Mouse (Mus musculus): ENCODE results near the gene Cep170b. TPM values are rescaled to one million over a fixed set of nuclear protein-coding genes. Genes with fewer than 3 reads are reported as not detected.

Cep170b gene
- 17.8 and 18.8 TPM in 2 replicates for polyA plus RNA-seq (2016; fragmentation: Nextera tagmentation; extraction: Ambion mirVana)

GRCm38 (mm10) chr12:112720216-112720615, at the start of gene Cep170b:
Gene Cep170b (plus strand): TSS chr12:112720455.
- Histone ChIP-seq H3K4me3 (replicated peaks) (peak within 1 kb of the TSS; percentile 94), H3K4me1 (replicated peaks) (peaks cover 40% of the 10 kb centered on the region), H3K27ac (peak within 1 kb of the TSS; percentile 77), H3K36me3 (peaks cover 2% of the 10 kb centered on the region), H3K27me3 (peaks cover 34% of the 10 kb centered on the region), H3K4me2 (peak within 1 kb of the TSS; percentile 94), H3K9ac (replicated peaks) (peak within 1 kb of the TSS; percentile 91; the same call in 1 of the 2 replicates), H3K9me3 (no peaks in the 10 kb centered on the region)
- ATAC-seq (ENCODE audit: insufficient number of reproducible peaks, insufficient read depth, low FRiP score, low TSS enrichment, low read depth): no peak
- WGBS: 70% methylated on average over 6 of the region's 6 CpGs

- Histone ChIP-seq H3K9me3 (no peaks in the 10 kb centered on the region), H3K27me3 (no peaks in the 10 kb centered on the region), H3K4me3 (replicated peaks) (0 out of 2 replicates have a peak overlapping the region, but pooled peaks have one; percentile 6), H3K27ac (peak overlapping the region; percentile 45), H3K4me2 (peak overlapping the region; percentile 19), H3K9ac (replicated peaks) (peak overlapping the region; percentile 44), H3K4me1 (replicated peaks) (peaks cover 46% of the 10 kb centered on the region), H3K36me3 (peaks cover 61% of the 10 kb centered on the region)
- no peak for ATAC-seq (ENCODE audit: insufficient number of reproducible peaks, insufficient read depth, low FRiP score, low TSS enrichment, low read depth)
- 47% methylated on average over 9 of the region's 9 CpGs for WGBS
Observed at GRCm38 (mm10) chr12:112670718-112671393, 49.4 kb upstream of the Cep170b start.

- ATAC-seq (ENCODE audit: insufficient number of reproducible peaks, insufficient read depth, low FRiP score, low TSS enrichment, low read depth): no peak
- peaks cover 51% of the 10 kb centered on the region for H3K36me3 ChIP-seq
- 87% methylated on average over 7 of the region's 7 CpGs for WGBS
- peak overlapping the region; percentile 44; the same call in 1 of the 2 replicates for H3K9ac ChIP-seq (replicated peaks)
- H3K27ac ChIP-seq: peak overlapping the region; percentile 45; the same call in 1 of the 2 replicates
- H3K4me2 ChIP-seq: peak overlapping the region; percentile 97
- H3K4me1 ChIP-seq (replicated peaks): peaks cover 41% of the 10 kb centered on the region
- no peaks in the 10 kb centered on the region for H3K27me3 ChIP-seq
- peak overlapping the region; percentile 98; the same call in 1 of the 2 replicates for H3K4me3 ChIP-seq (replicated peaks)
- H3K9me3 ChIP-seq: no peaks in the 10 kb centered on the region
Observed at GRCm38 (mm10) chr12:112671891-112672290, 48.4 kb upstream of the Cep170b start.

- ATAC-seq (ENCODE audit: insufficient number of reproducible peaks, insufficient read depth, low FRiP score, low TSS enrichment, low read depth): no peak
- Histone ChIP-seq H3K9me3 (no peaks in the 10 kb centered on the region), H3K27me3 (peaks cover 10% of the 10 kb centered on the region), H3K36me3 (peaks cover 40% of the 10 kb centered on the region), H3K4me3 (replicated peaks) (peak overlapping the region; percentile 98), H3K9ac (replicated peaks) (peak overlapping the region; percentile 98), H3K4me1 (replicated peaks) (peaks cover 44% of the 10 kb centered on the region), H3K4me2 (peak overlapping the region; percentile 97), H3K27ac (peak overlapping the region; percentile 95)
- 11% methylated on average over 21 of the region's 21 CpGs for WGBS
Observed at GRCm38 (mm10) chr12:112672744-112673575, 47.3 kb upstream of the Cep170b start.

GRCm38 (mm10) chr12:112673576-112674091, 46.6 kb upstream of the Cep170b start:
- no peak for ATAC-seq (ENCODE audit: insufficient number of reproducible peaks, insufficient read depth, low FRiP score, low TSS enrichment, low read depth)
- Histone ChIP-seq H3K9me3 (no peaks in the 10 kb centered on the region), H3K27me3 (peaks cover 17% of the 10 kb centered on the region), H3K27ac (peak overlapping the region; percentile 95), H3K4me1 (replicated peaks) (peaks cover 46% of the 10 kb centered on the region), H3K36me3 (peaks cover 33% of the 10 kb centered on the region), H3K4me2 (peak overlapping the region; percentile 97), H3K9ac (replicated peaks) (peak overlapping the region; percentile 98), H3K4me3 (replicated peaks) (peak overlapping the region; percentile 98)
- under 1% methylated on average over 42 of the region's 68 CpGs for WGBS

GRCm38 (mm10) chr12:112674132-112675011, 45.9 kb upstream of the Cep170b start, which contains the start of gene Akt1:
Gene Akt1 (minus strand): TSS chr12:112674884.
- peaks cover 26% of the 10 kb centered on the region for H3K36me3 ChIP-seq
- WGBS: under 1% methylated on average over 65 of the region's 70 CpGs
- peak within 1 kb of the TSS; percentile 95 for H3K27ac ChIP-seq
- H3K9me3 ChIP-seq: no peaks in the 10 kb centered on the region
- peaks cover 49% of the 10 kb centered on the region for H3K4me1 ChIP-seq (replicated peaks)
- ATAC-seq (ENCODE audit: insufficient number of reproducible peaks, insufficient read depth, low FRiP score, low TSS enrichment, low read depth): peak; percentile 8; the same call in 1 of the 2 replicates
- H3K4me3 ChIP-seq (replicated peaks): peak within 1 kb of the TSS; percentile 98
- H3K4me2 ChIP-seq: peak within 1 kb of the TSS; percentile 97
- H3K9ac ChIP-seq (replicated peaks): peak within 1 kb of the TSS; percentile 98
- peaks cover 24% of the 10 kb centered on the region for H3K27me3 ChIP-seq

GRCm38 (mm10) chr12:112675245-112676035, 44.8 kb upstream of the Cep170b start:
- Histone ChIP-seq H3K27ac (peak overlapping the region; percentile 95), H3K9me3 (no peaks in the 10 kb centered on the region), H3K4me1 (replicated peaks) (peaks cover 56% of the 10 kb centered on the region), H3K4me2 (peak overlapping the region; percentile 97), H3K36me3 (peaks cover 15% of the 10 kb centered on the region), H3K9ac (replicated peaks) (peak overlapping the region; percentile 98), H3K27me3 (peaks cover 35% of the 10 kb centered on the region), H3K4me3 (replicated peaks) (peak overlapping the region; percentile 98)
- ATAC-seq (ENCODE audit: insufficient number of reproducible peaks, insufficient read depth, low FRiP score, low TSS enrichment, low read depth): peak; percentile 15; the same call in 1 of the 2 replicates
- WGBS: 14% methylated on average over 18 of the region's 18 CpGs

GRCm38 (mm10) chr12:112677076-112677475, 43.2 kb upstream of the Cep170b start:
- Histone ChIP-seq H3K4me1 (replicated peaks) (peaks cover 40% of the 10 kb centered on the region), H3K9ac (replicated peaks) (no peak overlapping the region), H3K4me2 (no peak overlapping the region), H3K9me3 (no peaks in the 10 kb centered on the region), H3K4me3 (replicated peaks) (no peak overlapping the region), H3K36me3 (no peaks in the 10 kb centered on the region), H3K27ac (no peak overlapping the region), H3K27me3 (peaks cover 51% of the 10 kb centered on the region)
- no peak for ATAC-seq (ENCODE audit: insufficient number of reproducible peaks, insufficient read depth, low FRiP score, low TSS enrichment, low read depth)
- 62% methylated on average over 5 of the region's 5 CpGs for WGBS

- H3K9ac ChIP-seq (replicated peaks): peak overlapping the region; percentile 69
- H3K4me3 ChIP-seq (replicated peaks): peak overlapping the region; percentile 74
- H3K27ac ChIP-seq: no peak overlapping the region
- peak overlapping the region; percentile 92 for H3K4me2 ChIP-seq
- H3K36me3 ChIP-seq: no peaks in the 10 kb centered on the region
- no peaks in the 10 kb centered on the region for H3K9me3 ChIP-seq
- WGBS: 23% methylated on average over 19 of the region's 19 CpGs
- H3K27me3 ChIP-seq: peaks cover 60% of the 10 kb centered on the region
- peaks cover 30% of the 10 kb centered on the region for H3K4me1 ChIP-seq (replicated peaks)
- no peak for ATAC-seq (ENCODE audit: insufficient number of reproducible peaks, insufficient read depth, low FRiP score, low TSS enrichment, low read depth)
Observed at GRCm38 (mm10) chr12:112677943-112678554, 42.2 kb upstream of the Cep170b start.
